Mouse (Mus musculus) lung, embryonic 14.5 days (tissue): Measurements from ENCODE around the gene Kcnip4. TPM values are rescaled to one million over a fixed set of nuclear protein-coding genes. Genes with fewer than 3 reads are reported as not detected.

Source experiments
- ATAC-seq: fragments of 200-750 bp; cut with Nextera tagmentation; 2 replicates; pipeline ENCODE4 v1.8.0; 2017; ENCODE audit warnings: mild to moderate bottlenecking, moderate TSS enrichment, moderate library complexity; ENCODE audit not compliant: insufficient read depth
- DNase-seq: peaks from one replicate; pipeline ENCODE4 v3.0.0-alpha.2; 2015
- H3K27ac ChIP-seq: fragments of 300-500 bp; sonication (generic); 2 replicates; pipeline ENCODE4 v1.5.1; 2014; ENCODE audit warnings: low read depth, mild to moderate bottlenecking, moderate library complexity
- H3K27me3 ChIP-seq: fragments of 300-500 bp; sonication (generic); 2 replicates; pipeline ENCODE4 v1.6.1; 2014; ENCODE audit warnings: low read length, control low read depth; ENCODE audit not compliant: insufficient read depth
- H3K36me3 ChIP-seq: fragments of 300-500 bp; sonication (generic); 2 replicates; pipeline ENCODE4 v1.6.1; 2014; ENCODE audit warnings: control low read depth; ENCODE audit not compliant: insufficient read depth
- H3K4me1 ChIP-seq: fragments of 300-500 bp; sonication (generic); 2 replicates; pipeline ENCODE4 v1.6.1; 2014; ENCODE audit warnings: antibody characterized with exemption, control low read depth; ENCODE audit not compliant: insufficient read depth
- H3K4me2 ChIP-seq: fragments of 300-500 bp; sonication (generic); 2 replicates; pipeline ENCODE4 v1.6.1; 2014; ENCODE audit warnings: mild to moderate bottlenecking
- H3K4me3 ChIP-seq: fragments of 300-500 bp; sonication (generic); 2 replicates; pipeline ENCODE4 v1.5.1; 2014; ENCODE audit warnings: low read depth, low read length
- H3K9ac ChIP-seq: fragments of 300-500 bp; sonication (generic); 2 replicates; pipeline ENCODE4 v1.6.1; 2014
- H3K9me3 ChIP-seq: fragments of 300-500 bp; sonication (generic); 2 replicates; pipeline ENCODE4 v1.6.1; 2016; ENCODE audit warnings: low read depth, low read length, control low read depth
- CTCF ChIP-seq: IDR thresholded peaks from 2 replicates; pipeline ENCODE4 v1.5.1; 2016; ENCODE audit warnings: antibody characterized with exemption, low read depth
- WGBS: fragments of 180-500 bp; shearing (Covaris S2); extraction: QIAGEN DNeasy Blood & Tissue Kit; methylation state at CpG from one replicate; pipeline ENCODE4 v1.1.7; 2014; 5-methylcytosine and 5-hydroxymethylcytosine counted together
- polyA plus RNA-seq: library from polyadenylated mRNA; unstranded; fragments of >200 nt; fragmentation: Nextera tagmentation; extraction: Ambion mirVana; gene quantifications from 2 replicates; pipeline ENCODE4 v1.2.1, GENCODE M21; 2014

Gene Kcnip4
- polyA plus RNA-seq, 1 experiment from 2014 or later: 0.68 TPM

GRCm38 (mm10) chr5:48402497-48402896 lies 1122.2 kb downstream of the Kcnip4 start:
- H3K4me3 ChIP-seq: no peak overlapping the region
- DNase-seq (peak; percentile 77), ATAC-seq (no peak)
- no peaks in the 10 kb centered on the region for H3K4me1 ChIP-seq
- H3K4me2 ChIP-seq: no peak overlapping the region
- no peak overlapping the region for H3K9ac ChIP-seq
- 49% methylated on average over 3 of the region's 3 CpGs for WGBS
- H3K36me3 ChIP-seq: no peaks in the 10 kb centered on the region
- H3K27ac ChIP-seq: no peak overlapping the region
- no peaks in the 10 kb centered on the region for H3K9me3 ChIP-seq
- H3K27me3 ChIP-seq: no peaks in the 10 kb centered on the region
- no peak for TF ChIP-seq CTCF

DNA sequence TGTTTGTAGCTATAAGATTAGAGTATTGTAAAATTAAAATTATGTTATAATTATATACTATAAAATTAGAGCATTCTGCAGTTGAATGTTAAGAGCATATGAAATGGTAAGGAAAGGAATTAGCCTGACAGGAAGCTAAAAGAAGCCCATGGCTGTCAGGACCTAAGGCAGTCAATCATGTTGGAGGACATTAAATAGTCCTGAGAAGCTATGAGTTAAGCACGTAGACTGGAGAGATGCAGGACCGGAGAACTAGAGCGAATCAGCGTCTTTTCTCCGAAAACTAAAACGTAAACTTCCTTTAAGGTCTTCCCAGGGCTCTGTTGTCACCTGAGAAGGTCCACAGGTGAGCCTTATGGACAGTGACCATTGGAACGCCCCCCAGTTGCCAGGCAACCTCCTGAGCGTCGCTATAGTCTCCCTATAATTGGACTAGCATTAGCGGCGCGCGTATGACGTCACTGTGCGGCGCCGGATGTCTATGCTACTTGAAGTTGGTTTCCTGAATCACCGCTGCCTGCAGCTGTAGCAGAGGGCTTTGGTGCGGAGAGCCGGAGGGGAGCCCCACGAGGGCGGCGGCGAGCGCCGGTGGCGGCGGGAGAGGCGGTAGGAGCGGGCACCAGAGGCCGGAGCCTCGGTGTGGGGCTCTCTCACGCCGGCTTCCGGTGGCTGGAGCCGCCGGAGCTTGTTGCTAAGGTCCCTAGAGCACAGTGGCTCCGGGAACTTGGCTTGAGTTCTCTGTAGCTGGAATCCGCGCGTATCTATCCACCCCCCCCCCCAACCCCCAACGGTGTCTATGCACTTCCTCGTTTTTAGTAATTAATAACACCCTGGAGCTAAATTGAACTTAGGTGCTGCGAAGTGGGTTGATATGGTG lies 1152.6 kb downstream of the Kcnip4 start:
- peak overlapping the region; percentile 75 for H3K4me3 ChIP-seq

GRCm38 (mm10) chr5:48349309-48349708 lies 1175.4 kb downstream of the Kcnip4 start:
- Histone ChIP-seq H3K4me2 (no peak overlapping the region), H3K36me3 (no peaks in the 10 kb centered on the region), H3K9me3 (no peaks in the 10 kb centered on the region), H3K27me3 (no peaks in the 10 kb centered on the region), H3K27ac (no peak overlapping the region), H3K4me3 (no peak overlapping the region), H3K9ac (no peak overlapping the region), H3K4me1 (no peaks in the 10 kb centered on the region)
- 83% methylated on average over 1 of the region's 1 CpGs for WGBS
- no peak for TF ChIP-seq CTCF
- ATAC-seq: no peak
- DNase-seq: no peak

More for the DNA sequence above, 1152.6 kb downstream of the Kcnip4 start:
- Histone ChIP-seq H3K36me3 (peaks cover 21% of the 10 kb centered on the region), H3K27ac (peak overlapping the region; percentile 65; the same call in 1 of the 2 replicates), H3K27me3 (no peaks in the 10 kb centered on the region), H3K4me2 (peak overlapping the region; percentile 56), H3K9me3 (no peaks in the 10 kb centered on the region), H3K4me1 (no peaks in the 10 kb centered on the region), H3K9ac (peak overlapping the region; percentile 71)
- DNase-seq: peak; percentile 99
- WGBS: under 1% methylated on average over 44 of the region's 44 CpGs
- TF ChIP-seq CTCF: no peak
- peak; percentile 100 for ATAC-seq

DNA sequence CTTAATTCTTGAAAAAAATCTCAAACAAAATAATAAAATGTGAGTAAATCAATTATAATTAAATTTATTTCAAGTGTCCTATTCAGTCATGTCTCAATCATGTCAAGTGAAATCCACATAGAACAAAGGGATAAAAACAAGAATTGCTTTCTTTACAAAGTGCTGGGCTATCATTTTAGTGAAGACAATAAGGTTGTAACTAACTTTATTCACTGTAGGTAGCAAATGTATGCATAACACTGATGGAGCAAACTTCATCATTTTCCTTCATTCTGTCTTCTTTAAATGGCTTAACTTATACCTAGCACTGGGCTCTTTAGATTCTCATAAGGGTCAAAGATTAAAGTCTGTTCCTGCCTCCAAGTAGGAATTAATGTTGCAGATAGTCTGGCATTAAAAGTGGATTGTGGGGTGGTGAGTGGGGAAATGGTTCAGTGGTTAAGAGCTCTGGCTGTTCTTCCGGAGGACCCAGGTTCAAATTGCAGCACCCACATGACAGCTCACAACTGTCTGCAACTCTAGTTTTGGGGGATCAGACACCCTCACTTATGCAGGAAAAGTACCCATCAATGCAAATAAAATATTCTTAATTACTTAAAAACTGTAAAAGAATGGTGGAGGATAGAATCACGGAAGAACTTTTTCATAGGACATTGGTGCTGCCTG lies 1178.6 kb downstream of the Kcnip4 start:
- Histone ChIP-seq H3K9ac (no peak overlapping the region), H3K4me2 (no peak overlapping the region), H3K36me3 (no peaks in the 10 kb centered on the region), H3K9me3 (no peaks in the 10 kb centered on the region), H3K27ac (no peak overlapping the region), H3K4me1 (no peaks in the 10 kb centered on the region), H3K4me3 (no peak overlapping the region), H3K27me3 (no peaks in the 10 kb centered on the region)
- ATAC-seq (no peak), DNase-seq (no peak)
- 94% methylated on average over 2 of the region's 2 CpGs for WGBS
- no peak for TF ChIP-seq CTCF

DNA sequence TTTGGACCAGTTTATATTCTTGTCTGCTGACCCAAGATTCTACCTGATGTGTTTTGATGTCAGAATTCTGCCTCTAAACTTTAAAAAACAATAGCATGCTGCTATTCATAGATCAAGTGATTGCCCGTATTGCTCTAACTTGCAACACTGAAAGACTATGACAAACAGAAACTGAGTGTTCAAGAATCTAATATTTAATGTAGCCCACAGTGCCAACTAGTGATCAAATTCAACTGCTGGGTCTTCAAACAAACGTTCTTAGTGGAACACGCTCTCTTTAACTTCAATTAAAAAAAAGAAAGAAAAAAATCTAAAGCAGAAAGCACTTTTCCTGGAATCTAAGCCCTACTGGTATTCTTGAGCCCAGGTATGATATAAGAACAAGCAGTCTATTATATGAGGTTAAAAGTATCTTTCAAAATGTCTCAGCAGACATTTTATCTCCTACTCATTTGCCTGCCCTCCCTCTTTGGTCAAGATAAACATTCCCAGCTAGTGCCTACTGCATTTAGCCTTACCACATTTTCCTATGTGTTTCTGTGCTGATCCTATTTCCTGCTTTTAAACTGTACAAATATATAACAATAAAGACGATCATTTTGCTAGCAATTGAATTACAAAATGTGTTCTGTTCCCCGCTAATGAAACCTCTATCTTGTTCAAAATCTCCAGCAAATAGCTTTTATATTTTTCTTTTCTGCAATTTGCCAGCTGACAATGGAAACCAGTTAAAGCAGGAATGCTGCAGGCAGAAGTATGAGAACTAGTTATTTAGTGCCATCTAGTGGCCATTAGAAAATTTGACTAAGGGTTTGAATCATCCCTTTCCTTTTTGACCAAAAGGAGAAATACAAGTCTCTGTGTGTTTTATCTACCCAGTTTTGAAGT lies 1179.4 kb downstream of the Kcnip4 start:
- Histone ChIP-seq H3K36me3 (no peaks in the 10 kb centered on the region), H3K4me3 (no peak overlapping the region), H3K4me1 (no peaks in the 10 kb centered on the region), H3K4me2 (no peak overlapping the region), H3K27me3 (no peaks in the 10 kb centered on the region), H3K9ac (no peak overlapping the region), H3K27ac (peak overlapping the region; percentile 22; the same call in 1 of the 2 replicates), H3K9me3 (no peaks in the 10 kb centered on the region)
- peak; percentile 64 for TF ChIP-seq CTCF
- 22% methylated on average over 5 of the region's 5 CpGs for WGBS
- peak; percentile 88 for DNase-seq
- peak; percentile 72 for ATAC-seq

- TF ChIP-seq CTCF: no peak
- 50% methylated on average over 7 of the region's 7 CpGs for WGBS
- DNase-seq (no peak), ATAC-seq (no peak)
- no peaks in the 10 kb centered on the region for H3K4me1 ChIP-seq
- no peaks in the 10 kb centered on the region for H3K36me3 ChIP-seq
- no peaks in the 10 kb centered on the region for H3K9me3 ChIP-seq
- H3K4me2 ChIP-seq: no peak overlapping the region
- H3K4me3 ChIP-seq: no peak overlapping the region
- H3K27me3 ChIP-seq: no peaks in the 10 kb centered on the region
- H3K9ac ChIP-seq: no peak overlapping the region
- H3K27ac ChIP-seq: no peak overlapping the region
Observed at GRCm38 (mm10) chr5:48340808-48341433, 1183.8 kb downstream of the Kcnip4 start.
